Mouse (Mus musculus) olfactory bulb, adult 2 months (tissue): Measurements from ENCODE around the gene Gria3. TPM values are rescaled to one million over a fixed set of nuclear protein-coding genes. Genes with fewer than 3 reads are reported as not detected.

Experiments used
- H3K27ac ChIP-seq: fragments of 200-500 bp; 2 replicates; pipeline ENCODE4 v1.5.1; 2012; ENCODE audit warnings: low read depth, low read length; ENCODE audit not compliant: insufficient read depth
- H3K4me1 ChIP-seq: fragments of 200-500 bp; 2 replicates; pipeline ENCODE4 v1.6.1; 2012; ENCODE audit warnings: low read length; ENCODE audit not compliant: control insufficient read depth, insufficient read depth
- H3K4me3 ChIP-seq: fragments of 200-500 bp; 2 replicates; pipeline ENCODE4 v1.5.1; 2012; ENCODE audit warnings: mild to moderate bottlenecking, low read depth, low read length, moderate library complexity; ENCODE audit not compliant: insufficient read depth
- CTCF ChIP-seq: fragments of 200-500 bp; IDR thresholded peaks from 2 replicates; pipeline ENCODE4 v1.5.1; 2012; ENCODE audit warnings: low read depth, mild to moderate bottlenecking, low read length, moderate library complexity; ENCODE audit not compliant: insufficient read depth
- POLR2A ChIP-seq: fragments of 200-500 bp; IDR thresholded peaks from 2 replicates; pipeline ENCODE4 v1.6.1; 2012; ENCODE audit warnings: mild to moderate bottlenecking, low read depth, low read length, moderate library complexity; ENCODE audit not compliant: insufficient read depth
- WGBS: fragments of 180-500 bp; shearing (Covaris S2); methylation state at CpG from one replicate; pipeline ENCODE4 v1.1.7; 2018; 5-methylcytosine and 5-hydroxymethylcytosine counted together
- polyA plus RNA-seq: library from polyadenylated mRNA; stranded (reverse); fragments of >200 nt; gene quantifications from 2 replicates; pipeline ENCODE4 v1.2.4, GENCODE M21; 2012; ENCODE audit warnings: low replicate concordance; ENCODE audit not compliant: missing spikeins, insufficient read depth, insufficient read length

The Gria3 gene
- polyA plus RNA-seq, 1 experiment: 58.7 TPM

- TF ChIP-seq CTCF (no peak), POLR2A (no peak)
- H3K4me1 ChIP-seq: no peaks in the 10 kb centered on the region
- no peak overlapping the region for H3K4me3 ChIP-seq
- 80% methylated on average over 2 of the region's 2 CpGs for WGBS
- H3K27ac ChIP-seq: no peak overlapping the region
These were observed 217.7 kb downstream of the Gria3 start for GRCm38 (mm10) chrX:41618396-41618795.

DNA sequence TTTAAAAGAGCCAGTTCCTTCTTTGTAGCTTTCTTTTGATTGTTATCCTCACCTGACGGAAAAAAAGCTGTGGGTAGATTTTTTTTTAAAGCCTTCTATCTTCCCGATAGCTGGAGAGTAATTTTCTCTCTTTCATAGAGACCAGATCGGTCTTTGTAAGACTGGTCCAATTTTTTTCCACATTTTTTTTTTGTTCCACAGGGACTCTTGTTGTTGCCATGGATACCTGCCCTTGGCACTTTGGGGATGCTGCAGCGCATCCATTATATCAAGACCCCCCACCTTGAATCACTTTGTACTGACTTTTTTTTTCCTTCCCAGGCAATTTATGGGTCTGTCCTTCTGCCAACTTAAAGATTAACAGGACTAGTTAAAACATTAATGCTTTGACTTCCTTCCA, 232.9 kb downstream of the Gria3 start:
- Histone ChIP-seq H3K4me3 (no peak overlapping the region), H3K27ac (no peak overlapping the region), H3K4me1 (no peaks in the 10 kb centered on the region)
- 57% methylated on average over 4 of the region's 4 CpGs for WGBS
- TF ChIP-seq CTCF: no peak
- TF ChIP-seq POLR2A: no peak

DNA sequence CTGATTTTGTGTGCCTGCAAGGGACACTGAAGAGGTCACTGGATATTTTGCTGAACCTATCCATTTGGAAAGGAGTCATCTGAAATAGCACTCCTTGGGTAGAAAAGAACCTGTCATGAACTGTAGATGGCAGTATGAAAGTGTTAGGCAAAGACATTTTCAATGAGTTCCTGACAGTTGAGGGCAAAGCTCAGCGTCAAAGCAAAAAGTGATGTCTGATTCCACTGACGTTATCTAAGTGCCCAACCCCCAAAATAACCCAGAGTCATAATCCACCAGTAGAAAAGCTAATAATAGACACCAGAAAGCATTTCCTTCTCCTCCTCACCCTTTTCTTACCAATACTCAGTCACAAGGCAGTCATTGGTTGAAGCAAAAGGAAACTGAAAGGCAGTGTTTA, 244.3 kb downstream of the Gria3 start:
- H3K27ac ChIP-seq: no peak overlapping the region

GRCm38 (mm10) chrX:41657791-41658190, 257.1 kb downstream of the Gria3 start:
- no peak for TF ChIP-seq CTCF
- TF ChIP-seq POLR2A: no peak
- 62% methylated on average over 4 of the region's 4 CpGs for WGBS
- no peaks in the 10 kb centered on the region for H3K4me1 ChIP-seq
- H3K27ac ChIP-seq: no peak overlapping the region
- H3K4me3 ChIP-seq: no peak overlapping the region

More for the DNA sequence above, 244.3 kb downstream of the Gria3 start:
- TF ChIP-seq POLR2A (no peak), CTCF (no peak)
- 39% methylated on average over 2 of the region's 2 CpGs for WGBS
- Histone ChIP-seq H3K4me3 (no peak overlapping the region), H3K4me1 (no peaks in the 10 kb centered on the region)

DNA sequence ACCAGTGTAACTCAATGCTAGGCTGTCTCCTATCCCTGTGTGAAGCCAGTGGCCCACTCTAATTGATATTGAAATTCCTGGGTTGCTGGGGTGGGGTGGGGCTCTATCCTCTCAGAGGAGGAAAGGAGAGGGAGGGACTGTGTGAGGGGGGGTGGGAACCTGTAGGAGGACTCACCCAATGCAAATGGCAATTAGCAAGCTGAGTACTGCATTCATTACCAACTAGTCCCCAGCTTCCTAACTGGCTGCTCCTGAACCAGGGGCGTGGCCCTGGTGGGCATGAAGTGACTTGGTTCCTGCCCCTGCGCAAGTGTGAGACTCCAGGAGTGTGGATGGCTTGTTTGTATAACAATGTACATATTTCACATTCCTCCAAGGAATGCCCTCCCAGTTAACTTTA, 288.2 kb downstream of the Gria3 start:
- Histone ChIP-seq H3K4me1 (no peaks in the 10 kb centered on the region), H3K4me3 (no peak overlapping the region), H3K27ac (no peak overlapping the region)
- WGBS: 64% methylated on average over 2 of the region's 2 CpGs
- no peak for TF ChIP-seq CTCF
- no peak for TF ChIP-seq POLR2A

DNA sequence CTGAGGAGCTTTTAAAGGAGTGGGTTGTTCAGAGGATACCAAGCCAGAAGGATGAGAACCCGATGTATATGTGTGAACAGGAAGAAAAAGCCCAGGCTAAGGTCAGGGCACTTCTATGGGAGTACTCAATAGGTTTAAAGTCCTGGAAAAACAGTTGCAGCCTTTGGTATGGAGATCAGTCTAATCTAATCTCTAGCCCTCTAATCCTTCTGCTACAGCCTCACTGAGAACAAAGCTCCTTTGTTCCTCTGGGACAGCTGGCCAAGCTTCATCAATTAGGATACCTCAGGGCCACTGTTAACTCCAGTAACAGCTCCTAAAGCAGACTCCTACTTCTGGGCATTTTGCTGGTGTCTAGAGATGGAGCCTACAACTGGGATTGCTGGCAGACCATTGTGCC, 291.4 kb downstream of the Gria3 start:
- WGBS: 16% methylated on average over 1 of the region's 1 CpGs
- TF ChIP-seq CTCF (no peak), POLR2A (no peak)
- Histone ChIP-seq H3K4me1 (no peaks in the 10 kb centered on the region), H3K27ac (no peak overlapping the region), H3K4me3 (no peak overlapping the region)
